Mouse (Mus musculus) right cerebral cortex, adult 2 months (tissue): ENCODE measurements around the gene Wnt9b.

Source experiments
- DNase-seq, 2 experiments: peaks; one replicate each; pipeline ENCODE4 v3.0.0; 2021 to 2022; ENCODE audit warnings: low spot score in 2 of 2

The Wnt9b gene

DNA sequence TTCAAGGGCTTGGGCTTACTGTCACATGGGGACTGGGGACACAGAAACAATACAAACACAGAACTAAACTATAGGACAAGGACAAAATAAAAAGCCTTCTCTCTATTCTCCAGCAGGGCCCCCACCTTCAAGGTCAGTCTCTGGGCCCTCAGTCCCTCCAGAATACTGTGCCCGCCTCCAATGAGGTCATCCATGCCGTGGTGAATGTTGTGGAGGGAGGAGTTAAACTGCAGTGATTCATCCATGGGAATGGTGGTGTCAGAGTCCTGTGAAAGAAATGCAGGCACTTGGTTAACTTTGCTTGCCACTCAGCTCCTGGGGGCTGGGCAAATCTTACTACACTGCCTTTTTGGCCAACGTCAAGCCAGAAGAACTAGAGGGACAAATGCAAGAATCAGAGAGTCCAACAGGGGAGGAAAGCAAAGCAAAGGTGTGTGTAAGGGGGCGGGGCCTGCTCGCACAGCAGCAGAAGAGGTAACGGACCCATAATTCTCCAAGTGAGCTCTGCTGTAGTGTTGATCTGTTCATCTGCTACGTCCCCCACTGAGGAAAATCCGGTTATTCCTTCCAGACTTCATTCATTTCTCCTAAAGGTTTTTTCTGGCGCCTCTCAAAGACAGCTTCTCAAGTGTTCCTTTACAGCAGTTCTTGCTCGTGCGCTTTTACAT, 65.8 kb downstream of the Wnt9b start:
- DNase-seq = no peak
